In the genomic region with DNA sequence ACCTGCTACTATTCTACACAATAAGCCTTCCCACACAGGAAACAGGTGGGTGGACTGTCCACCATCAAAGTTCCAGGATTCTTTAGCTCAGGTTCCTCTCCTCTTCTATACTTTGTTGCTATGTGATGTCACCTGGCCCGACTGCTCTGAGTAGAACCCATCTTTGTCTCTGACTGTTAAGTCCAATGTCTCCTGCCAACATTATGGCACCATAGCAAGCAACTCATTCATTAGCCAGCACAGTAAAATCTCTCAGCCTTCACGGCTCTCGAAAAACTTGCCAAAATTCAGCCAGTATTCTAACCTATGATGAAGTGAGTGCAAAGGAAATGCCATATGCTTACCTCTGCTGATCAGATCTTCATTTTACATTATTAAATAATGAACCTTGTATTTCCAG, we compare ENCODE assay signal across 19 mouse cellular contexts. TPM values are rescaled to one million over a fixed set of nuclear protein-coding genes. Genes with fewer than 3 reads are reported as not detected.
DNase-seq lines count a peak whose midpoint lies in the region; ATAC-seq and TF ChIP-seq lines count a peak whose summit lies in the region.
"Had no signal": no experiment of that assay in that cellular context is flagged by ENCODE, and none has a peak within 500 bp of the region (broad histone marks: within the 10 kb centered on the region; RNA-seq: fewer than 3 reads in every experiment).

No protein-coding gene starts in this region.

- no peak for TF ChIP-seq POLR2A in brain, embryonic 14.5 days (IDR thresholded peaks at IDR 0.05; ENCODE audit: borderline replicate concordance, extremely low read depth, insufficient read depth, insufficient read length, poor library complexity, severe bottlenecking)

- H3K4me1 ChIP-seq in hindbrain, embryonic 16.5 days (ENCODE audit: control insufficient read depth, insufficient read depth, low read depth, low read length) = no peaks in the 10 kb centered on the region
- H3K4me1 ChIP-seq in hindbrain, embryonic 12.5 days = no peaks in the 10 kb centered on the region
- H3K4me1 ChIP-seq in embryonic facial prominence, embryonic 10.5 days = no peaks in the 10 kb centered on the region
- H3K4me1 ChIP-seq: embryonic facial prominence, embryonic 12.5 days; forebrain, embryonic 15.5 days; heart, embryonic 10.5 days; hindbrain, embryonic 15.5 days had no signal

- no peak overlapping the region for H3K4me3 ChIP-seq in hindbrain, embryonic 16.5 days (ENCODE audit: low read length)
- no peak overlapping the region for H3K4me3 ChIP-seq in hindbrain, embryonic 12.5 days
- H3K4me3 ChIP-seq in embryonic facial prominence, embryonic 10.5 days = no peak overlapping the region
- H3K4me3 ChIP-seq: embryonic facial prominence, embryonic 12.5 days; forebrain, embryonic 15.5 days; heart, embryonic 10.5 days; hindbrain, embryonic 15.5 days had no signal

- H3K9me3 ChIP-seq in hindbrain, embryonic 16.5 days (ENCODE audit: control insufficient read depth, low read length) = no peaks in the 10 kb centered on the region
- H3K9me3 ChIP-seq in hindbrain, embryonic 12.5 days (replicated peaks) = no peaks in the 10 kb centered on the region
- H3K9me3 ChIP-seq in embryonic facial prominence, embryonic 10.5 days = no peaks in the 10 kb centered on the region
- H3K9me3 ChIP-seq: embryonic facial prominence, embryonic 12.5 days; forebrain, embryonic 15.5 days; heart, embryonic 10.5 days; hindbrain, embryonic 15.5 days had no signal

- H3K4me2 ChIP-seq in hindbrain, embryonic 16.5 days (ENCODE audit: low read length) = no peak overlapping the region
- no peak overlapping the region for H3K4me2 ChIP-seq in hindbrain, embryonic 12.5 days (replicated peaks)
- H3K4me2 ChIP-seq: embryonic facial prominence, embryonic 12.5 days; forebrain, embryonic 15.5 days; hindbrain, embryonic 15.5 days had no signal

- no peaks in the 10 kb centered on the region for H3K36me3 ChIP-seq in hindbrain, embryonic 16.5 days (ENCODE audit: control insufficient read depth, insufficient read depth, low read length)
- 0 out of 2 replicates have a peak, but pooled peaks cover 3% of the 10 kb centered on the region for H3K36me3 ChIP-seq in hindbrain, embryonic 12.5 days
- H3K36me3 ChIP-seq in embryonic facial prominence, embryonic 10.5 days (replicated peaks) = peaks cover 17% of the 10 kb centered on the region
- H3K36me3 ChIP-seq: forebrain, embryonic 15.5 days; heart, embryonic 10.5 days had no signal

- no peak overlapping the region for H3K9ac ChIP-seq in hindbrain, embryonic 16.5 days (ENCODE audit: low read depth, low read length)
- H3K9ac ChIP-seq in hindbrain, embryonic 12.5 days = no peak overlapping the region
- H3K9ac ChIP-seq: embryonic facial prominence, embryonic 12.5 days; forebrain, embryonic 15.5 days; hindbrain, embryonic 15.5 days had no signal

- H3K27ac ChIP-seq in hindbrain, embryonic 16.5 days (ENCODE audit: low read depth, low read length) = no peak overlapping the region
- H3K27ac ChIP-seq in hindbrain, embryonic 12.5 days = no peak overlapping the region
- no peak overlapping the region for H3K27ac ChIP-seq in embryonic facial prominence, embryonic 10.5 days (replicated peaks)
- H3K27ac ChIP-seq: embryonic facial prominence, embryonic 12.5 days; forebrain, embryonic 15.5 days; heart, embryonic 10.5 days; hindbrain, embryonic 15.5 days had no signal

- 70% methylated on average over 3 of the region's 3 CpGs for WGBS in hindbrain, embryonic 16.5 days
- WGBS in hindbrain, embryonic 12.5 days = 91% methylated on average over 3 of the region's 3 CpGs
- WGBS in embryonic facial prominence, embryonic 10.5 days = 92% methylated on average over 3 of the region's 3 CpGs

- no peak for TF ChIP-seq CTCF in brain, embryonic 14.5 days (IDR thresholded peaks at IDR 0.05; ENCODE audit: borderline replicate concordance, extremely low read depth, insufficient read depth, insufficient read length)

- no peaks in the 10 kb centered on the region for H3K27me3 ChIP-seq in hindbrain, embryonic 16.5 days (replicated peaks; ENCODE audit: control insufficient read depth, insufficient read depth, low read length)
- H3K27me3 ChIP-seq in hindbrain, embryonic 12.5 days = no peaks in the 10 kb centered on the region
- no peaks in the 10 kb centered on the region for H3K27me3 ChIP-seq in embryonic facial prominence, embryonic 10.5 days (replicated peaks; ENCODE audit: low read depth, poor library complexity, severe bottlenecking)
- H3K27me3 ChIP-seq: embryonic facial prominence, embryonic 12.5 days; forebrain, embryonic 15.5 days; hindbrain, embryonic 15.5 days had no signal

- 0 out of 2 replicates have a peak, but pooled peaks have one; percentile 11 for ATAC-seq in hindbrain, embryonic 16.5 days
- ATAC-seq in hindbrain, embryonic 12.5 days (ENCODE audit: low FRiP score) = no peak
- ATAC-seq: forebrain, embryonic 15.5 days had no signal

- peak; percentile 24 for DNase-seq in brain, embryonic 14.5 days (ENCODE audit: low read depth)
- DNase-seq in cerebellum, adult 9-11 months = peak; percentile 49
- peak; percentile 11 to 34 for DNase-seq in cerebellum, postnatal 36 days
- DNase-seq in embryonic facial prominence, embryonic 10.5 days (ENCODE audit: low spot score) = no peak
- no peak for DNase-seq in urinary bladder, postnatal 10 days (ENCODE audit: low spot score)
- DNase-seq: adrenal gland, adult 2 months; adrenal gland, postnatal 25 days; embryo, embryonic 11 days; gastrocnemius, postnatal 10 days; heart, adult 18-20 months; heart, postnatal 10 days; kidney, adult 11 months; kidney, adult 9 months had no signal

RNA-seq across cellular contexts. Expression of gene Fam135a, which starts 14.0 kb away (rescaled TPM):
- polyA plus RNA-seq in hindbrain, embryonic 16.5 days (2015; fragmentation: Nextera tagmentation; extraction: Ambion mirVana) = 23.3 and 23.9 TPM in 2 replicates
- 46.1 and 47.6 TPM in 2 replicates for polyA plus RNA-seq in hindbrain, embryonic 12.5 days (2016; fragmentation: Nextera tagmentation; extraction: Ambion mirVana)
- polyA plus RNA-seq in brain, embryonic 14.5 days (2012; rRNA removed) = 41.3 and 49.5 TPM in 2 replicates
- 43.6 and 46.5 TPM in 2 replicates for polyA plus RNA-seq in embryonic facial prominence, embryonic 10.5 days (2016; fragmentation: Nextera tagmentation; extraction: Ambion mirVana)

Comparison
In these comparisons a context has a peak if more than half of its experiments do, and no peak if none do; other contexts are left out.
1. DNase-seq: peak in brain, embryonic 14.5 days (single experiment), cerebellum, adult 9-11 months (single experiment) and cerebellum, postnatal 36 days (2 of 2); none in embryonic facial prominence, embryonic 10.5 days (single experiment) and urinary bladder, postnatal 10 days (single experiment).